ENCODE assay signal across 25 mouse cellular contexts in the genomic region with DNA sequence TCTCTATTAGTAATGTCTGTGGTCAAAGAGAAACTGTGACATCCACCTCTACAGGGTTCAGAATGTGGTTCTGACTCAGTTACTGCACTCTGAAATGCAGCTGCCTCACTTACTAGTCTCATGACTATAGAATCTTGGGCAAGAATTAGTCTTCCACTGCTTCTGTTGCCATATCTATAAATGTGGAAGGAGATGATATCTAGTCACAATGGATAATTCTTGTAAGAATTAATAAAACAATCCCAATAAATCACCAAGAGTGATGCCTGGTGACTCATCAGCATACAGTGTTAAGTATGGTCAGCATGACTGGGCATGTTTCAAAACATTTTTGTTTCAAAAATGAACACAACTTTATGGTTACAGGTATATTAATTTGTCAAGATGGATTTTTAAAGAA.
DNase-seq lines count a peak whose midpoint lies in the region; ATAC-seq and TF ChIP-seq lines count a peak whose summit lies in the region.
"Had no signal": no experiment of that assay in that cellular context is flagged by ENCODE, and none has a peak within 500 bp of the region (broad histone marks: within the 10 kb centered on the region; RNA-seq: fewer than 3 reads in every experiment).

No protein-coding gene starts in this region.

- no peak for TF ChIP-seq CTCF in CH12.LX (conservative IDR thresholded peaks at IDR 0.05 in 1 of 2, IDR thresholded peaks at IDR 0.05 in 1 of 2; ENCODE audit: low read depth in 2 of 2, low read length in 2 of 2)

- H3K36me3 ChIP-seq in CH12.LX (replicated peaks in 1 of 2; ENCODE audit: control insufficient read depth in 1 of 2, insufficient read depth in 1 of 2, low read length in 1 of 2), result no peaks in the 10 kb centered on the region
- no peaks in the 10 kb centered on the region for H3K36me3 ChIP-seq in kidney, embryonic 16.5 days (ENCODE audit: insufficient read depth, low read length)
- H3K36me3 ChIP-seq: embryonic facial prominence, embryonic 10.5 days; embryonic facial prominence, embryonic 12.5 days; forebrain, embryonic 15.5 days; G1E had no signal

- no peak overlapping the region for H3K9ac ChIP-seq in CH12.LX (ENCODE audit: insufficient read depth, low read depth)
- H3K9ac ChIP-seq in kidney, embryonic 16.5 days (replicated peaks; ENCODE audit: low read length), result no peak overlapping the region
- H3K9ac ChIP-seq: embryonic facial prominence, embryonic 12.5 days; forebrain, embryonic 13.5 days; forebrain, embryonic 15.5 days; forebrain, postnatal 0 days had no signal

- no peak overlapping the region for H3K4me2 ChIP-seq in CH12.LX (ENCODE audit: insufficient read depth, low read depth, poor library complexity, severe bottlenecking)
- H3K4me2 ChIP-seq in kidney, embryonic 16.5 days (replicated peaks; ENCODE audit: low read depth, low read length), result no peak overlapping the region
- H3K4me2 ChIP-seq: embryonic facial prominence, embryonic 12.5 days; forebrain, embryonic 13.5 days; forebrain, embryonic 15.5 days had no signal

- in situ Hi-C loops in CH12.LX (cut with MboI; ENCODE audit: low pct_ligation_motif_present, low pct_unique_long_range_greater_than_20kb, low sequenced_read_pairs), result no loop called here

- no peaks in the 10 kb centered on the region for H3K79me2 ChIP-seq in CH12.LX (replicated peaks; ENCODE audit: control insufficient read depth, extremely low read depth, insufficient read depth, poor library complexity, severe bottlenecking)

- H3K9me3 ChIP-seq in CH12.LX (replicated peaks; ENCODE audit: low read length), result no peaks in the 10 kb centered on the region
- no peaks in the 10 kb centered on the region for H3K9me3 ChIP-seq in kidney, embryonic 16.5 days (ENCODE audit: low read length)
- H3K9me3 ChIP-seq: embryonic facial prominence, embryonic 10.5 days; embryonic facial prominence, embryonic 12.5 days; forebrain, embryonic 13.5 days; forebrain, embryonic 15.5 days; G1E had no signal

- no peaks in the 10 kb centered on the region for H3K27me3 ChIP-seq in CH12.LX (replicated peaks)
- H3K27me3 ChIP-seq in kidney, embryonic 16.5 days (ENCODE audit: insufficient read depth, low read length), result no peaks in the 10 kb centered on the region
- H3K27me3 ChIP-seq: embryonic facial prominence, embryonic 12.5 days; forebrain, embryonic 13.5 days; forebrain, embryonic 15.5 days; Patski had no signal

- DNase-seq in 3T3-L1 (ENCODE audit: low read depth, low spot score), result peak; percentile 79
- DNase-seq in CH12.LX (ENCODE audit: extremely low read depth), result peak; percentile 4
- DNase-seq in NIH3T3 (ENCODE audit: low read depth), result peak; percentile 59
- peak; percentile 42 for DNase-seq in fibroblast of lung, adult 2 months (ENCODE audit: low read depth)
- no peak for DNase-seq in urinary bladder, postnatal 4 days (ENCODE audit: low spot score in 2 of 2)
- DNase-seq in layer of hippocampus, adult 11-12 months (ENCODE audit: low spot score), result no peak
- DNase-seq in right cerebral cortex, postnatal 25 days, result no peak
- DNase-seq: adrenal gland, adult 8-10 months; adrenal gland, postnatal 14 days; adrenal gland, postnatal 36 days; cerebellum, adult 11-12 months; cerebellum, adult 2 months; cerebellum, adult 9-10 months; cerebellum, postnatal 10 days; cerebellum, postnatal 25 days; forebrain, postnatal 0 days had no signal

- dilution Hi-C loops in CH12.LX (cut with MboI; ENCODE audit: extremely low pct_ligation_motif_present, extremely low pct_unique_long_range_greater_than_20kb, low sequenced_read_pairs), result no loop called here

- ATAC-seq in kidney, embryonic 16.5 days (ENCODE audit: low FRiP score, low TSS enrichment), result no peak
- ATAC-seq: activated CD4-positive, CD25-positive, alpha-beta regulatory T cell, adult 4 months; forebrain, embryonic 13.5 days; forebrain, embryonic 15.5 days; forebrain, postnatal 0 days; Patski had no signal

- no peak overlapping the region for H3K27ac ChIP-seq in CH12.LX (ENCODE audit: insufficient read depth, low read depth)
- H3K27ac ChIP-seq in kidney, embryonic 16.5 days (ENCODE audit: low read length), result no peak overlapping the region
- H3K27ac ChIP-seq: embryonic facial prominence, embryonic 10.5 days; embryonic facial prominence, embryonic 12.5 days; forebrain, embryonic 13.5 days; forebrain, embryonic 15.5 days had no signal

- no peak for TF ChIP-seq RAD21 in CH12.LX (IDR thresholded peaks at IDR 0.05; ENCODE audit: low read depth, low read length)

- no peaks in the 10 kb centered on the region for H3K4me1 ChIP-seq in CH12.LX (ENCODE audit: control insufficient read depth in 1 of 2, insufficient read depth in 2 of 2)
- H3K4me1 ChIP-seq in kidney, embryonic 16.5 days (ENCODE audit: insufficient read depth, low read length), result no peaks in the 10 kb centered on the region
- H3K4me1 ChIP-seq: forebrain, embryonic 13.5 days; forebrain, embryonic 15.5 days had no signal

- TF ChIP-seq EP300 in CH12.LX (IDR thresholded peaks at IDR 0.05; ENCODE audit: low read length), result no peak

- TF ChIP-seq POLR2A in CH12.LX (IDR thresholded peaks at IDR 0.05; ENCODE audit: low read depth, low read length), result no peak

- no peak overlapping the region for H3K4me3 ChIP-seq in CH12.LX (replicated peaks in 1 of 3; ENCODE audit: low read depth in 2 of 3, low read length in 2 of 3, poor library complexity in 1 of 3)
- H3K4me3 ChIP-seq in kidney, embryonic 16.5 days (ENCODE audit: low read length), result no peak overlapping the region
- H3K4me3 ChIP-seq: embryonic facial prominence, embryonic 10.5 days; embryonic facial prominence, embryonic 12.5 days; erythroblast, embryonic 14.5 days; forebrain, embryonic 13.5 days; forebrain, embryonic 15.5 days had no signal

TF ChIP-seq in CH12.LX, 34 proteins besides CTCF, POLR2A, EP300 and RAD21:
- TF ChIP-seq SIN3A (IDR thresholded peaks at IDR 0.05; ENCODE audit: low read length) (no peak), JUND (conservative IDR thresholded peaks at IDR 0.05; ENCODE audit: low read depth, low read length) (no peak)

Comparison
In these comparisons a context has a peak if more than half of its experiments do, and no peak if none do; other contexts are left out.
1. DNase-seq: peak in 3T3-L1 (single experiment), CH12.LX (single experiment), NIH3T3 (single experiment) and fibroblast of lung, adult 2 months (single experiment); none in urinary bladder, postnatal 4 days (0 of 2), layer of hippocampus, adult 11-12 months (single experiment) and right cerebral cortex, postnatal 25 days (single experiment).